Mouse (Mus musculus): ENCODE results near the gene Popdc3. TPM values are rescaled to one million over a fixed set of nuclear protein-coding genes. Genes with fewer than 3 reads are reported as not detected.
"Not testable (repeated sequence)": the region's sequence is repeated elsewhere in the genome, so short reads cannot be mapped to it uniquely, and the experiment has no call there.

Popdc3 gene
- polyA plus RNA-seq (2012; rRNA removed), result 0.53 and 0.83 TPM in 2 replicates

- DNase-seq (ENCODE audit: low read depth), result not testable (repeated sequence)
These were observed at the start of gene Popdc3 for GRCm38 (mm10) chr10:45177798-45178197. Popdc3 (plus strand) TSS chr10:45178098.

- TF ChIP-seq POLR2A (IDR thresholded peaks at IDR 0.05; ENCODE audit: borderline replicate concordance, extremely low read depth, insufficient read depth, insufficient read length, poor library complexity, severe bottlenecking), result no peak
- TF ChIP-seq CTCF (IDR thresholded peaks at IDR 0.05; ENCODE audit: borderline replicate concordance, extremely low read depth, insufficient read depth, insufficient read length), result no peak
- DNase-seq (ENCODE audit: low read depth), result peak; percentile 73
These were observed 48.8 kb upstream of the Popdc3 start for GRCm38 (mm10) chr10:45129105-45129504.

- TF ChIP-seq POLR2A (IDR thresholded peaks at IDR 0.05; ENCODE audit: borderline replicate concordance, extremely low read depth, insufficient read depth, insufficient read length, poor library complexity, severe bottlenecking) (no peak), CTCF (IDR thresholded peaks at IDR 0.05; ENCODE audit: borderline replicate concordance, extremely low read depth, insufficient read depth, insufficient read length) (no peak)
- DNase-seq (ENCODE audit: low read depth), result no peak
These were observed 47.9 kb upstream of the Popdc3 start for GRCm38 (mm10) chr10:45130004-45130403.

- DNase-seq (ENCODE audit: low read depth), result peak; percentile 47
- TF ChIP-seq CTCF (IDR thresholded peaks at IDR 0.05; ENCODE audit: borderline replicate concordance, extremely low read depth, insufficient read depth, insufficient read length), result peak; percentile 67; the same call in 1 of the 2 replicates
- no peak for TF ChIP-seq POLR2A (IDR thresholded peaks at IDR 0.05; ENCODE audit: borderline replicate concordance, extremely low read depth, insufficient read depth, insufficient read length, poor library complexity, severe bottlenecking)
These were observed 45.5 kb upstream of the Popdc3 start for GRCm38 (mm10) chr10:45132371-45132770.

- TF ChIP-seq POLR2A (IDR thresholded peaks at IDR 0.05; ENCODE audit: borderline replicate concordance, extremely low read depth, insufficient read depth, insufficient read length, poor library complexity, severe bottlenecking), result no peak
- no peak for TF ChIP-seq CTCF (IDR thresholded peaks at IDR 0.05; ENCODE audit: borderline replicate concordance, extremely low read depth, insufficient read depth, insufficient read length)
- DNase-seq (ENCODE audit: low read depth), result no peak
These were observed 41.1 kb upstream of the Popdc3 start for GRCm38 (mm10) chr10:45136806-45137205.

GRCm38 (mm10) chr10:45139910-45140309 lies 38.0 kb upstream of the Popdc3 start:
- TF ChIP-seq POLR2A (IDR thresholded peaks at IDR 0.05; ENCODE audit: borderline replicate concordance, extremely low read depth, insufficient read depth, insufficient read length, poor library complexity, severe bottlenecking) (no peak), CTCF (IDR thresholded peaks at IDR 0.05; ENCODE audit: borderline replicate concordance, extremely low read depth, insufficient read depth, insufficient read length) (no peak)

GRCm38 (mm10) chr10:45140474-45141212 lies 37.3 kb upstream of the Popdc3 start:
- no peak for TF ChIP-seq CTCF (IDR thresholded peaks at IDR 0.05; ENCODE audit: borderline replicate concordance, extremely low read depth, insufficient read depth, insufficient read length)
- TF ChIP-seq POLR2A (IDR thresholded peaks at IDR 0.05; ENCODE audit: borderline replicate concordance, extremely low read depth, insufficient read depth, insufficient read length, poor library complexity, severe bottlenecking), result no peak
- peak; percentile 33 for DNase-seq (ENCODE audit: low read depth)

More at GRCm38 (mm10) chr10:45139910-45140309, 38.0 kb upstream of the Popdc3 start:
- DNase-seq (ENCODE audit: low read depth), result no peak

GRCm38 (mm10) chr10:45142359-45142758 lies 35.5 kb upstream of the Popdc3 start:
- no peak for TF ChIP-seq CTCF (IDR thresholded peaks at IDR 0.05; ENCODE audit: borderline replicate concordance, extremely low read depth, insufficient read depth, insufficient read length)
- TF ChIP-seq POLR2A (IDR thresholded peaks at IDR 0.05; ENCODE audit: borderline replicate concordance, extremely low read depth, insufficient read depth, insufficient read length, poor library complexity, severe bottlenecking), result no peak
- no peak for DNase-seq (ENCODE audit: low read depth)

- peak; percentile 58 for DNase-seq (ENCODE audit: low read depth)
- TF ChIP-seq CTCF (IDR thresholded peaks at IDR 0.05; ENCODE audit: borderline replicate concordance, extremely low read depth, insufficient read depth, insufficient read length) (no peak), POLR2A (IDR thresholded peaks at IDR 0.05; ENCODE audit: borderline replicate concordance, extremely low read depth, insufficient read depth, insufficient read length, poor library complexity, severe bottlenecking) (no peak)
These were observed 33.7 kb upstream of the Popdc3 start for GRCm38 (mm10) chr10:45144038-45144817.

- no peak for TF ChIP-seq CTCF (IDR thresholded peaks at IDR 0.05; ENCODE audit: borderline replicate concordance, extremely low read depth, insufficient read depth, insufficient read length)
- TF ChIP-seq POLR2A (IDR thresholded peaks at IDR 0.05; ENCODE audit: borderline replicate concordance, extremely low read depth, insufficient read depth, insufficient read length, poor library complexity, severe bottlenecking), result no peak
- DNase-seq (ENCODE audit: low read depth), result no peak
These were observed 31.1 kb upstream of the Popdc3 start for GRCm38 (mm10) chr10:45146821-45147220.

- TF ChIP-seq POLR2A (IDR thresholded peaks at IDR 0.05; ENCODE audit: borderline replicate concordance, extremely low read depth, insufficient read depth, insufficient read length, poor library complexity, severe bottlenecking), result no peak
- no peak for TF ChIP-seq CTCF (IDR thresholded peaks at IDR 0.05; ENCODE audit: borderline replicate concordance, extremely low read depth, insufficient read depth, insufficient read length)
- peak; percentile 70 for DNase-seq (ENCODE audit: low read depth)
These were observed 26.8 kb upstream of the Popdc3 start for GRCm38 (mm10) chr10:45151137-45151536.

All from brain, embryonic 14.5 days (tissue).